18 mouse cellular contexts compared by ENCODE assay signal in genomic region chr6:116119669-116120068, GRCm38 (mm10).
DNase-seq lines count a peak whose midpoint lies in the region; ATAC-seq and TF ChIP-seq lines count a peak whose summit lies in the region.
"Had no signal": no experiment of that assay in that cellular context is flagged by ENCODE, and none has a peak within 500 bp of the region (broad histone marks: within the 10 kb centered on the region; RNA-seq: fewer than 3 reads in every experiment).

No protein-coding gene starts in this region.

- DNase-seq in gastrocnemius, adult 2 months, result no peak
- DNase-seq in gastrocnemius, adult 8-10 months (ENCODE audit: low spot score in 2 of 2), result no peak
- DNase-seq in thymus, postnatal 14 days, result peak; percentile 18
- DNase-seq in thymus, postnatal 4 days, result no peak
- peak; percentile 10 to 26 for DNase-seq in cerebellum, postnatal 36 days
- peak; percentile 47 for DNase-seq in retina, postnatal 7 days (ENCODE audit: low read depth, low spot score)
- DNase-seq in testis, postnatal 14 days (ENCODE audit: low spot score), result no peak
- DNase-seq: adrenal gland, postnatal 14 days; forebrain, postnatal 0 days; heart, adult 2 months; heart, postnatal 14 days had no signal

- intact Hi-C loops in gastrocnemius, adult 2 months (cut with DNase I), result no loop called here

- H3K4me3 ChIP-seq in gastrocnemius, adult 2 months, result no peak overlapping the region
- H3K4me3 ChIP-seq: embryonic facial prominence, embryonic 10.5 days; forebrain, embryonic 13.5 days; heart, adult 2 months; heart, embryonic 15.5 days; hindbrain, embryonic 10.5 days; intestine, embryonic 15.5 days had no signal

- TF ChIP-seq CTCF in gastrocnemius, adult 2 months (IDR thresholded peaks at IDR 0.05), result no peak

- H3K27ac ChIP-seq in gastrocnemius, adult 2 months, result peak overlapping the region; percentile 31; the same call in 1 of the 2 replicates
- H3K27ac ChIP-seq: embryonic facial prominence, embryonic 10.5 days; forebrain, embryonic 13.5 days; heart, adult 2 months; heart, embryonic 15.5 days; hindbrain, embryonic 10.5 days; hindbrain, embryonic 14.5 days; intestine, embryonic 15.5 days had no signal

- no peak for ATAC-seq in activated CD4-positive, CD25-positive, alpha-beta regulatory T cell, adult 4 months
- ATAC-seq: forebrain, embryonic 13.5 days; forebrain, postnatal 0 days; intestine, embryonic 15.5 days had no signal

Comparison
In these comparisons a context has a peak if more than half of its experiments do, and no peak if none do; other contexts are left out.
1. DNase-seq: peak in thymus, postnatal 14 days (single experiment), cerebellum, postnatal 36 days (2 of 2) and retina, postnatal 7 days (single experiment); none in gastrocnemius, adult 2 months (single experiment), gastrocnemius, adult 8-10 months (0 of 2), thymus, postnatal 4 days (single experiment) and testis, postnatal 14 days (single experiment).